Mouse (Mus musculus) CH12F3 (cell line): Measurements from ENCODE around the gene Hdac7.

Source experiments
- in situ Hi-C: fragments of 300-500 bp; cut with MboI; formaldehyde crosslinking; loops from 2 replicates; pipeline ENCODE4 v1.14.3; 2020; ENCODE audit warnings: low sequenced_read_pairs

Hdac7 gene

DNA sequence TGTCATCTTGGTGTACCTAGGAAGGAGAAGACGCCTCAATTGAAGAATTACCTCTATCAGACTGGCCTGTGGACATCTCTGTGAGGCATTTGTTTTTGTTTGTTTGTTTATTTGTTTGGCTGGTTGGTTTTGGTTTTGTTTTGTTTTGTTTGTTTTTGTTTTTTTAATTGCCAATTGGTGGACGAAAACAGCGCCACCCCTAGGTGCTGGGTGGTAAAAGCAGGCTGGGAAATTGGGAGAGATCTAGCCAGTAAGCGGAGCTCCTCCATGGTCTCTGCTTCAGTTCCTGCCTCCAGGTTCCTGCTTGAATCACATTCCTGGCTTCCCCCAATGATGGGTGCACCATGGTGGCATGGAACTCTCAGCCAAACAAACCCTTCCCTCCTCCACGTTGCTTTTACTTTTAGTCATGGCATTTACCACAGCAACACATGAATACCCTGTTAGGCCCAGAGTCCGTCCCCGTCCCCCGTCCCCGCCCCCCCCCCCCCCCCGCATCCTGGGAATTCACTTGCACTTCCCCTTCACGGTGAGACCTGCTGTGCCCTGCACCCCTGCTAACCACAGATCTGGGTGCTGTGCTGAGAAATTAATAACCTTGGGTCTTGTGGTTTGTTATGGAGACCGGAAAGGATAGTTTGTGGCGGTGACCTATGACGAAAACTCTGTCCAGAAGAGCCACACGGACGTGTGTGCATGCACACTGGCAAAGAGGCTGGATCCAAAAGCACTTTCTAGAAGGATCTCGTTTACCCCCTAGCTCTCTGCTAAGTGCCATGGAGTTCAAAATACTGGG is 27.9 kb downstream of the Hdac7 start:
- in situ Hi-C loops, result no loop called here

DNA sequence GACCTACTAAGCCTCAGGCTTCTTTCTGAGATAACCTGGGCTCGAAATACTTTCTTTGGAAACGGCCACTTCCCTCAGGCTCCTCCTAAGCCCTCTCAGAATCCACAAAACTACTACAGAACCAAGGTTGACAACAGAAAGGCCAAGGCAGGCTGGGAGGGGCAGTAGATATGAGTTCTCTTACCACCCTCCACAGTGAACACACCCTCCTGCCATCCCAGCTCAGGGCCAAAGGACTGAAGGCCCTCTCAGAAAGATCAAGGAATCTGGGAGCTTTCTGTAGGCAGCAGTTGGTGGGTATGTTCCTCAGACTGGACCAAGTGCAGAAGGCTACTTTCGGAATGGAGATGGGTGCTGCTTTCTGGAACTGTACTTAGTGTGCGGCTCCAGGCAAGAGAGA is 29.0 kb downstream of the Hdac7 start:
- in situ Hi-C loops, result no loop called here

- in situ Hi-C loops, result no loop called here
Observed at GRCm38 (mm10) chr15:97814703-97815102, 29.6 kb downstream of the Hdac7 start.

DNA sequence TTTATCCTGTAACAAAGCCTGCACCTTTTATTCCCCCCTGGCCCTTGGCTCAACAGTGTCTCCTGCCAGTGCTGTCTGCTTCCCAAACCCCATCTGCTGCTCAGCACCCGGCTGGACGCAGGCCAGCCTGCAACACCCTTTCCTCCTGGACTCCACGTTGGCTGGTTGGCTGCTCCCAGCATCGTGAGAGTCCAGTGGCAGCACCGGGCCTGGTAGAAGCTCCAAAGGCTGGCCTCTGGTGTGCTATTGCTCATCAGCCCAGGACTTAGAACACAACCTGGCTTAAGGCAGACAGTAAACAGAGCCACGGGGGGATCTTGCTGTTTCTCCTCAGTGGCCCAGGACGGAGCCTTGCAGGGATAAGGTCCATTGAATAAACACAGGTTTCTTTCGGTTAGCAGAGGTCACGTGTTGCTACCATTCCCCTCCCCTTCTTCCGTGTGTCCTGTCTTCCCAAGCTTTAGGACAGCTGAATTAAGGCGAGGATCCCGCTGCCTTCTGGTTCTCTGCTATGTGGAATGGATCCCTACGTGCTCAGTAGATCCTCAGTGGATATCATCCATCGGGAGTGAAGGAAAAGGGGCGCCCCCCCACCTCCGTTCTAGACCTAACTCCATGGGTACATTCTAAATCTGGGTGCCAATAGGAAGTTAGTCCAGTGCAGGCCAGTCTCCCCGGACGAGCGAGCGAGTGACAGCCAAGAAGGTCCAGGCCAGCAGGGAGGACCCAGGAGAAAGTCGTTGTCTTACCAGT is 30.7 kb downstream of the Hdac7 start:
- in situ Hi-C loops, result no loop called here

DNA sequence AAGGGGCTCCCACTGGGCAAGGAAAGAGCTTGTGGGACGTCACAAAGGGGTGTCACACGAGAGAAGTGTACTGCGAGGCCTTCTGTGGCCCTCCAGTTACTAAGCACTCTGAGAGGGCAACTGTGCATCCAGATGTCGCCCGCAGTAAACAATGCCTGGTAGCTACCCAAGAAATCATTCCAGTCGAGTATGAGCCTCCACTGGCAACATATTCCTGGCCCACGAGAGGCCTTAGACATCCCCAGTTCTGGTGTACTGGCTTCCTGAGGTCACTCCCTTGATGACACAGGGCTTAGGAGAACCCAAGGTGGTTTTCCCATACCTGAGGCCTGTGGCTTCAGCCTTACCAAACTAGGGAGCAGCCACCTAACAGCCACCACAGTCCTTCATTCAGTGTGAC is 31.4 kb downstream of the Hdac7 start:
- in situ Hi-C loops, result no loop called here

DNA sequence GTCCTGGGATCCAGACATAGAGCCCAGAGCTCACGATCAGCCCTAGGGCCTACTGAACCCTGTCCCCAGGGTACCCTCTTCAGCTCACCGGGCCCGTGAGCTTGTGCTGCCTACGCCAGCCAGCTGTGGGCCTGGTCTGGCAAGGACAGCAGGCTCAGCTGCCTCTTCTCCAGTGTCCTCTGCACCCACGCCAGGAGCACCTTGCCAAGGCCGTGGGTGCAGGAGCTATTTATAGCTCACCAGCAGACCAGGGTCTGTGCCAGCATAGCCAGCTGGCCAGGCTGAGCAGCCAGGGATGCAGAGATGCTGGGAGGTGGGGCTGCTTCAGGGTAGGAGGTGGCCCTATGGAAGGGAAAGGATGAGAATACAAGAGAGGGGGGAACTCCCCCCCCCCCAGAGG is 32.2 kb downstream of the Hdac7 start:
- in situ Hi-C loops, result no loop called here

- in situ Hi-C loops, result no loop called here
Observed at GRCm38 (mm10) chr15:97811307-97811706, 33.0 kb downstream of the Hdac7 start.

- in situ Hi-C loops, result no loop called here
Observed at GRCm38 (mm10) chr15:97810399-97810798, 33.9 kb downstream of the Hdac7 start.

GRCm38 (mm10) chr15:97809942-97810341 is 34.4 kb downstream of the Hdac7 start:
- in situ Hi-C loops, result no loop called here

DNA sequence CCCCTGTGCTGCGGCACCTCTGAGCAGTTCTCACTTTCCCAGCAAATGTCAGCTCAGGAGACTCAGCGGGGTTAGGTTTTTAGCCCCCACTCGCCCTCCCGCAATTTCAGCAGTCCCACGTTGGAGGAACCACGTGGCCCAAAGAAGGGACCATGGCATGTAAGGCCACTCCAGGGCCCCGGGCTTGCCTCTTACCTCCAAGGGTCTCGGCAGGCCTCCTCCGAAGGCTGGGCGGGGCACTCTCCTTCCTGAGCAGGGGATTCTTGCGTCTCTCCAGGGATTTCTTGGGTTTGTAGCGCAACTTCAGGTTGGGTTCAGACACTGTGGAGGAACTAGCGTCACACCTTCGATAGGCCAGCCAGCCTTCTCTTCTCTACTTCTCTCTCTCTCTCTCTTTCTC is 35.1 kb downstream of the Hdac7 start:
- in situ Hi-C loops, result no loop called here

DNA sequence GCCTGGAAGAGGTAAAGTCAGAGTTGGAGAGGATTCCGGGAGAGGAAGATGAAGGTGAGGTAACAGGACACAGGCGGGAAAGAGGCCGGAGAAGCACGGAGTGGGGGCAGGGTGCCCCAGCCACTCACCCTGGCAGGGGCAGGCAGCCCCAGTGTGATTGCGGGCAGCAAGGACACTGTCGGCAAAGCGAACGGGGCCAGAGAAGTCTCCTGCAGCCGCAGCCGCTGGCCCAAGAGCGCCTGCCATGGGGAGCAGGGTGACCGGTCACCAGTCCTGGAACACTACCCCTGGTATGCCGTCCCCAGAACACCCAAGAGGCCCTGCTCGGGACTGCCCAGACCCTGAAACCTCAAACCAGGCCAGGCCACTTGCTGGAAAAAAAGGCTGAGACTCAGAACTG is 35.8 kb downstream of the Hdac7 start:
- in situ Hi-C loops, result no loop called here

- in situ Hi-C loops, result no loop called here
Observed at GRCm38 (mm10) chr15:97807867-97808266, 36.4 kb downstream of the Hdac7 start.

- in situ Hi-C loops, result no loop called here
Observed at GRCm38 (mm10) chr15:97802575-97802974, 41.7 kb downstream of the Hdac7 start.

- in situ Hi-C loops, result no loop called here
Observed at GRCm38 (mm10) chr15:97801811-97802210, 42.5 kb downstream of the Hdac7 start.

DNA sequence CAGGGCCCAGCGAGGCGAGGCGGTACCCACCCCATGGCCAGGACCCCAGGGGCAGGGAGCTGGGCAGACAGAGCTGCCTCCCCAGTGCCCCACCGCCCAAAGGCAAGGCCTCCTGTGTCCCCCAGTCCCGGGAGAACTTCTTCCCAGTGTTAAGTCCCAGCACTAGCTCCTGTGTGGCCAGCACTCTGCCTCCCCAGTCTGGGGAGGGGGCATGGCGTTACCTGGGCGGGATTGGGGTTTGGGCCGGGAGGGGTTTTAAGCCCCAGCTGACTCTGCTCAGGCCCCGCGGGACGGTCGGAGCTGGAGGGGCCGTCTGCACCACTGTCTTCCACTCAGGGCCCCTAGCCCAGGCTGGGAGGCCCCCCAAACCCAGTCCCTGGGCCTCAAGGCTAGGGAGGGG is 43.4 kb downstream of the Hdac7 start:
- in situ Hi-C loops, result no loop called here

- in situ Hi-C loops, result no loop called here
Observed at GRCm38 (mm10) chr15:97799446-97799845, 44.9 kb downstream of the Hdac7 start.

DNA sequence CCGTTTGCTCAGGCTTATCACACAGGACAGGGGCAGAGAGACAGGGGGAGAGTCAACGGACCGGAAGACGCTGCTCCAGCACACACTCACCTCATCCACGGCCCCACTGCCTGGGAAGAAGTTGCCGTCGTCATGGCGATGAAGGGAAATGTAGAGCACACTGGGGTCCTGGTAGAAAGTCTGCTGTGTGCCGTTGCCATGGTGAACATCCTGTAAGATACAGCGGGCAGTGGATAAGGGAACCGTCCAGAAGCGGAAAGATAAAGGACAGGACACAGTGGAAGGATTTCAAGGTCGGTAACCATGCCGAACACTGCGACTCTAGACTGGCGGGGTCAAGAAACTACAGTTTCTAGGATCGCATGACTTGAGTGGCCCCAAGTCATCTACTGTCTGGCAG is 46.2 kb downstream of the Hdac7 start:
- in situ Hi-C loops, result no loop called here

GRCm38 (mm10) chr15:97796674-97797310 is 47.5 kb downstream of the Hdac7 start:
- in situ Hi-C loops, result no loop called here

- in situ Hi-C loops, result no loop called here
Observed at GRCm38 (mm10) chr15:97795559-97796235, 48.6 kb downstream of the Hdac7 start.

DNA sequence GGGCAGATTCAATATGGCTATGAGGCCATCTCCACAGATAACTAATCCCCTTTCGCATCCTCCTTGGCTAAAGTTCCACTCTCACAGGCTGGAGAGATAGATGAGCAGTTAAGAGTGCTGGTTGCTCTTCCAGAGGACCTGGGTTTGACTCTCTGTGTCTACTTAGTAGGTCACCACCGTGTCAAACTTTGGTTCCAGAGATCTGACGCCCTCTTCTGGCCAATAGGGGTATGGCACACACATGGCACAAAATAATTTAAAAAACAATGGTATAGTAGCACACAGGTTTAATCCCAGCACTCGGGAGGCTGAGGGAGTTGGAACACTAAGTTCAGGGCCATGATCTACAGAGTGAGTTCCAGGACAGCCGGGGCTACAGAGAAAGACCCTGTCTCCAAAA is 50.0 kb downstream of the Hdac7 start:
- in situ Hi-C loops, result no loop called here

DNA sequence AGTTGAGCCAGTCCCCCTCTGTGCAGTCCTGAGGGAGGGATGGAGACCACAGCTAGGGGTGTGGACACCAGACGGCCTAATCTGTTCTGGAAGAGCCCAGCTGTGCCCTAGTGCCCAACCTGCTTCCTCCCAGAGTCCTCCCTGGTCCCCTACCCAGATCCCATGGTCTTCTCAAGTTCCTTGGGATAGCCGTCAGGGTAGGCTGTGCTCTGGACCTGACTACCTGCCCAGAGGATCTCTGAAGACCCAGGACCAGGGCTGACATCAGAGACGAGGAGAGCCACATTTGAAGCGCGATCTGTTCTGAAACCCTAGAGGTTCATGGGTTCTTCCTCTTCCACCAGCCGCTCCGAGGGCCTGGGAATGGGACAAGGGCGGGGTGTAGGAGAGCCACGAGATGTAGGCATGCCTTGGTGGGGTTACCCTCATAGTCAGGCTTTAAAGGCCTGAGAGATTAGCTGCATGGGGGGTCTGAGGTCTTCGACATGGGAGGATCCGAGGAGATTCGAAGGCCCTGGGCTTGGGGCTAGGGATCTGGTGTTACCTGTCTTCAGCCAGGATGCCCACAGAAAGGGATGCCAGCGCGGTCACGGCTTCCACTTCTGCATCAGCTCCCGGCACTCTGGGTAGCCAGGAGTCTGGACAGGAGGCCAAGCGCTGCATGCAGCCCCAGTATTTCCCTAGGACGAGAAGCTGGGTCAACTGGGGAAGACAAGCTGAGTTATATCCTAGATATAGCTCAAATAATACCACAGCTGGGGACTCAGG is 50.7 kb downstream of the Hdac7 start:
- in situ Hi-C loops, result no loop called here
